Mouse (Mus musculus): Measurements from ENCODE around the gene St6galnac3.

- TF ChIP-seq CTCF (IDR thresholded peaks at IDR 0.05; ENCODE audit: borderline replicate concordance, extremely low read depth, insufficient read depth, insufficient read length) (no peak), POLR2A (IDR thresholded peaks at IDR 0.05; ENCODE audit: borderline replicate concordance, extremely low read depth, insufficient read depth, insufficient read length, poor library complexity, severe bottlenecking) (no peak)
These were observed 548.6 kb downstream of the St6galnac3 start for GRCm38 (mm10) chr3:153176325-153176724.
